Mouse (Mus musculus): ENCODE measurements around the gene Med27.

- TF ChIP-seq GATA1 (IDR thresholded peaks at IDR 0.05; ENCODE audit: borderline replicate concordance, low read length), result no peak
- TF ChIP-seq FLI1 (IDR thresholded peaks at IDR 0.05; ENCODE audit: low read length), result no peak
These were observed 119.1 kb downstream of the Med27 start for GRCm38 (mm10) chr2:29465649-29466137.
